Mouse (Mus musculus): Measurements from ENCODE around the gene Olfr1111.
"Not testable (repeated sequence)": the region's sequence is repeated elsewhere in the genome, so short reads cannot be mapped to it uniquely, and the experiment has no call there.

Gene Olfr1111

GRCm38 (mm10) chr2:87152524-87152923 is at the start of gene Olfr1111:
Olfr1111 (minus strand) TSS chr2:87152624.
- DNase-seq (ENCODE audit: low read depth, low spot score) = no peak

- no peak for DNase-seq (ENCODE audit: low read depth, low spot score)
These were observed 35.1 kb upstream of the Olfr1111 start, which contains the start of gene Olfr1112 for GRCm38 (mm10) chr2:87187498-87187897. Olfr1112 (plus strand) TSS chr2:87187798.

GRCm38 (mm10) chr2:87167731-87168130 is 15.3 kb upstream of the Olfr1111 start:
- DNase-seq (ENCODE audit: low read depth, low spot score) = not testable (repeated sequence)

GRCm38 (mm10) chr2:87140200-87140599 is 12.2 kb downstream of the Olfr1111 start, which contains the start of gene Olfr1110:
Olfr1110 (minus strand) TSS chr2:87140300.
- DNase-seq (ENCODE audit: low read depth, low spot score) = no peak

- DNase-seq (ENCODE audit: low read depth, low spot score) = no peak
These were observed 38.0 kb downstream of the Olfr1111 start, which contains the start of gene Olfr259 for GRCm38 (mm10) chr2:87114467-87114866. Olfr259 (minus strand) TSS chr2:87114567.
